Mouse (Mus musculus) bone marrow, adult 2 months (tissue): ENCODE measurements around the gene Gm7168.
"Not testable (repeated sequence)": the region's sequence is repeated elsewhere in the genome, so short reads cannot be mapped to it uniquely, and the experiment has no call there.

Source experiments
- CTCF ChIP-seq: fragments of 200-500 bp; IDR thresholded peaks from 2 replicates; pipeline ENCODE4 v1.5.1; 2011; ENCODE audit warnings: low read length, control low read depth; ENCODE audit not compliant: control insufficient read depth, insufficient read depth
- POLR2A ChIP-seq: fragments of 200-500 bp; IDR thresholded peaks from 2 replicates; pipeline ENCODE4 v1.6.1; 2011; ENCODE audit warnings: low read depth, mild to moderate bottlenecking, control low read depth, low read length, borderline replicate concordance; ENCODE audit not compliant: control insufficient read depth

GRCm38 (mm10) chr17:13965048-13965447, 16.9 kb downstream of the Gm7168 start:
- not testable (repeated sequence) for TF ChIP-seq CTCF, POLR2A
